Mouse (Mus musculus) kidney, adult 11 months (tissue): ENCODE measurements around the gene Usp9y.

Experiments
- DNase-seq: peaks from one replicate; pipeline ENCODE4 v3.0.0; 2022

Usp9y gene

DNA sequence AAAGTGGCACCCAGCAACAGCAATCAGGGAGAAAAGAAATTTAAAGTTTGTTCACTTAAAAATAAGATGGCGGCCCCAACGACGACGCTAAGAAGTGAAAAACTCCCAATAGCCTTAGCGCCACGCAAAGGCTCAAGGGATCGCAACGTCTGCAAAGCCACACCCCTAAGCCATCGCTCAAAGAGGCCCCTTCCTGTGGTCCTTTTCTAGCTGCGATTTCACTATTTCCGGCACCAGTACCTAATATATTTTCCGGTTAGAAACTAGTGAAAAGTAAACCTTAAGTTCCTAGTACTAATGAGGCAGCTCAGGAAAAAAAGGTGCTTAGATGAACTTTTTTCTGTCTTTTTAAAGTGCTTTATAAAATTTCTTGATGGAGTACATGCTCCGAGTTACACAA is at the start of gene Usp9y:
Usp9y (minus strand) TSS at position 101 of the 400 bp plus-strand sequence.
- DNase-seq: no peak

DNA sequence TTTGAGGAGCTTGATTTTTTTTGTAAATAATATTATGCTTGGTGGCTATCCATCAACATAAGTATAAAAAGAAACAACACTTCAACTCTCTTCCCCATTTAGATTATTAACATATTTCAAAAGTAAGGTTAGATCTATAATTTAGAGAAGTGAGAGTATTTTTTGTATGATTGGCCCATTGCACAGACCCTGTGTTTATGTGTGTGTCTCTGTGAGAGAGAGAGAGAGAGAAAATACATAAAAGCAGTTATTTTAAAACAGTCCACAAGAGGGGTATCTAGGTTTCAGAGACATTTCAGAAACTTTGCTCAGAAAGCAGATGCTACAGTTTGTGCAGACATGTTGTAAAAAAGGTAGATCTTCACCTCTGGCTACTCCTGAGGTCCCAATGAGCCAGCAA is 165.9 kb downstream of the Usp9y start:
- DNase-seq: no peak

DNA sequence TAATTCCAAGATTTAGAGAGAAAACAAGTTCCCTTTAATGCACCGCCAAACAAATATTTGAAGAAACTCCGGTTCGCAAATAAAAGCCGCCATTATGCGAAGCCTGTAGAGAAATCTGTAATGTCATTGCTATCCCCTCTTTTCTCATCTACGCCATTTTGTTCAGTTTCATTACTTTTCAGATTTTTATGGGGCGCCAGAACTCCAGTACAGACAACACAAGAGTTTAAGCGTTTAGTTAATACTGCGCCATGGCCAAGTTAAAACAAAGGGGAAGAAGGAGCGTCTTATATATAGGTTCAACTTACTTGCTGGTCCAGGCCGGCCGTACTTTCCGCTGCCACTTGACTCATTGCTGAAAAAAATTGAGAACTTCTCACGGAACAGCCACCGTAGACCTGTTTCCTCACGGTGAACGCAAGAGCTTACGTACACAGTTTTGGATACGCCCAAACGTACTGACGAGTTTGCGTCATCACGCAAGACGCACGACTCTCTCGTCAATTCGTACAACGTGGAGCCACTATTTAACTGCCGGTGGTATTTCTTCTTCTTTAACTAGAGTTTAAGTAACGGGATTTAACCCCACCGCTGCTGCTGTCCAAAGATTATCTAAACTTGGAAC is 173.3 kb downstream of the Usp9y start, which contains the start of gene Ddx3y:
Ddx3y (minus strand) TSS at position 459 of the 625 bp plus-strand sequence.
- no peak for DNase-seq

DNA sequence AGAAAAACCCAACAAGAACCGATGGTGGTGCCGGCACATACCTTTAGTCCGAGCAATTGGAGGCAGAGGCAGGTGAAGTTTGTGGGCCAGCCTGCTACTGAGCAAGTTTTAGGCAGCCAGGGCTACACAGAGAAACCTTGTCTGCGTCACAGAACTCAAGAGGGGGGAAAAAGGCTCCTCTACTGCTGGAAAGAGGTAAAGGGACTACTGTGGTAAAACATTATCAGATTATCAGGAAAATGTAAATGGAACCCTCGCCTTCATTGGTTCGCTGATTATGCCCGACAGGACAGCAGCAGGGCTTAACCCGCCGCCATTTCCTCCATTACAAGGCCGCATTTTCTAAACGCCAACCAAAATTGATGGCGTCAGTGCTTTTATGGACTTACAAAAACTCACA is 173.8 kb downstream of the Usp9y start:
- DNase-seq: no peak
